Mouse (Mus musculus): ENCODE data around the gene Slc12a6.

Slc12a6 gene

DNA sequence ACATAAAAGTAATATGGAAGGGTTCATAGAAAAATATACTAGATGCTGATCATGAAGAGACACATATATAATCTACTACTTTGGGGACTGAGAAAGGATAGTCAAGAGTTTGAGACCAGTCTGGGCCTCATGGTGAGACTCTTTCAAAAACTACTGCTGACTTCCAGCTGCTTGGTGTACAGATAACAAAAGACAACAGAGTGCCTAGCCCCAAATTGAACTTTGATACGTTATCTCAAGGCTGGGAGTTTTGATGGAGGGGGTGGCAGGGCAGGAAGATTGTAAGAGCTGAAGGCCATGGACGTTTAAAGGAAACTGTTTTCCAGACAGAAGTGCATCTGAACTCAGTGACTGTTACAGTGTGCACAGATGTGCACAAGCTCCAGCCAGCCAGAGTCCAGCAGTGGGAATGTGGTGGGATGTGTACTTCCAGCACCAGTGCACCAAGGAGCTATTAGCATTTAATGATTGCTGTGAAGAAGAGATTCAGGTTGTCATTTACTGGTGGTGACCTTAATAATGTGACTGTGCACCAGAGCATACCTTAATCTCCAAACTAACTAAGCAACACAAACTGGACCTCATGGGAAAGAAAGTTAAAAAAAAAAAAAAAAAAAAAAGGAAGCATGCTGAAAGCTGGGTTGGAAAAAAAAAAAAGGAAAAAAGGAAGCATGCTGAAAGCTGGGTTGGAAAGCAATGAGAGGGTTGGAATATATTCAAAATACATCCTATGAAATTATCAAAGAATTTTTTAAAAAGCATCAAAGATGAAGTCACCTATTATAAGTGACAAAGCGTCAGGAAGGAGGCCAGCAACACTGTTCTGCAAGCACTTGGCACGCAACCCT, 66.7 kb downstream of the Slc12a6 start:
- no peak for DNase-seq

DNA sequence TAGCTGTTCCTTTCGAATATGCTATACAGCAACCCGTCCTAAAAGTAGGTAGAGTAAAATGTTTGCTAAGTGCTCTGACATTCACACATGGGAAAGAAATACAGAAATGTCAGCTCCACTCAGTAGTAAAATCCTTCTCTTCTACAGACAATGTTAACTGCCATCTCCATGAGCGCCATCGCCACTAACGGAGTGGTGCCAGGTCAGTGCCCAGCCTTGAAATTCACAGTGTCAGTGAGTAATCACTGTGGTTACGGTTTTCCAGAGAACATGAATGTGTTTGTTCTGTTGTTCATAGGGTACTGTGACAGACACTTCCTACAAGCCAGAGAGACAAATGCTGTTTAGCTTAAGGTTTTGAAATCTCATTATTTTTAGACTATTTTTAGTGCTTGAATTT, 71.6 kb downstream of the Slc12a6 start:
- DNase-seq: no peak

DNA sequence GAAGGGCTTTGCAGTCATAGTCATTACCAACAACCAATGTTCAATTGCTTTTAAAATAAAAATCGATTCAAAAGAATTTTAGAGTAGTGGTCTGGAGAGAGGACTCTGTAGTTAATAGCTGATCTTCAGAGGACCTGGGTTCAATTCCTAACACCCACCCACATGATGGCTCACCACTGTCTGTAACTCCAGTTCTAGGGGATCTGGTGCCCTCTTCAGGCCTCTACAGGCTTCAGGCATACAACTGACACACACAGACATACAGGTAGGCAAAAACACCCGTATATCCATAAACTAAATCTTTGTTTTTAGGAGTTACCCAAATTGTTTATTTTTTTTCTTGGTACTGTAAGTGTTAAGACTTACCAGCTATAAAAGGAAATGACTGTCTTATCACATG, 74.1 kb downstream of the Slc12a6 start:
- no peak for DNase-seq

DNA sequence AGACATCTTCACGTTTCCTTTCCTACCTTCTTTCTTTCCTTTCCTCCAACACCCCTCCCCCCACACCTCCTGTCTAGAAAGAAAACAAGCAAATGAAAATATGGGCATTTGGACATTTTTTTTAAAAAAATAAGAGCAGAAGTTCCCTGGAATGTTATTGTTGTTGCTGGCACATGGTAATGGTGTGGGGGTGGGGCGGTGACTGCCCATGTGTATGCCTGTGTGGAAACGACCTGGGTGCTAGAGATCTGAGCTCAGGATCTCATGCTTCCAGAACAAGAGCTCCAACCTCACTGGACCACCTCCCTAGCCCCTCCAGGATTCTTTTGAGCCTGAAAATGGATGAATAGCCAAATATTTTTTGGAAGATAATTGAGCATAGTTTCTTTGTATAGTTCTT, 75.5 kb downstream of the Slc12a6 start:
- no peak for DNase-seq

DNA sequence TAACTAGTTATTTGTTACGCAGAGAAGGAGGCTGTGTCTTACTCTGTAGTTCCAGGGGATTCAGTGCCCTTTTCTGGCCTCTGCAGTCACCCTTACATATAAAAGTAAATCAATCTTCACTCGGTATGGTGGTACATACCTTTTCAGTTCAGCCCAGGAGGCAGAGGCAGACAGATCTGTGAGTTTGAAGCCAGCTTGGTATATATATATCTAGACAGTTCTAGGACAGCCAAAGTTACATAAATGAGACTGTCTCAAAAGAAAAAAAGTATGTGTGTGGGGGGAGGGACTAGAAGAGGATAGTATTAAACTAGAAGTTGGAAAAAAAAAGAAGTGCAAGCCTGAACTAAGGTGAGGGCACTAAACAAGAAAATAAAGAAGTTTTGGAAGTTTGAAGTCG, 82.6 kb downstream of the Slc12a6 start:
- no peak for DNase-seq

DNA sequence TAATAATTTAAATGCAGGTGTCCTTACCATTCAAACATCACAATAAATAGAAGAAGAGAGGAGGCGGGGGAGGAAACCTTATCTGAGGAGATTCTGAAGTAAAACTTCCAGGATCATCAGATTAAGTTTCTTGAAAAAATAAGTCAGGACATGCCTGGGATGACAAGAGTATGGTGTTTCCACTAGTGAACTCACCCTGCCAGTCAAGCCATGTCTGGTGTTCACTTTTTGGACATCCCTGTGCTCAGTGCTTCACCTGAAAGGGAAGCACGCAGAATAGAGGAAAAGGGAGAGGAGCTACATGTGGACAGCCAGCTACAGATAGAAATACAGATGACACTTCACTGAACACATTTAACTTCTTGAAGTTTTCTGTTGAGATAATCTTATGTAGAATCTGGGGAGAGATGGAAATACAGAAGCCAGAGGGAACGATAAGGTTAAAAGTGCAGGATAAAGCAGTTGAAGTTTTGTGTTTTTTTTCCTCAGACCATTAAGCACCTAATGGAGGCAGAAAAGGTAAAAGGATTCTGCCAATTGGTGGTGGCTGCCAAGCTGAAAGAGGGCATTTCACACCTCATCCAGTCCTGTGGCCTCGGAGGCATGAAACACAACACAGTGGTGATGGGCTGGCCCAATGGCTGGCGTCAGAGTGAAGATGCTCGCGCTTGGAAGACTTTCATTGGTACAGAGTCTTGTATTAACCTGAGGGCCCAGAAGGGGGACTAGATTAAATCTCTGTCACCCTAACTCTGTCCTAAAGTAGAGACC, 88.2 kb downstream of the Slc12a6 start:
- no peak for DNase-seq

DNA sequence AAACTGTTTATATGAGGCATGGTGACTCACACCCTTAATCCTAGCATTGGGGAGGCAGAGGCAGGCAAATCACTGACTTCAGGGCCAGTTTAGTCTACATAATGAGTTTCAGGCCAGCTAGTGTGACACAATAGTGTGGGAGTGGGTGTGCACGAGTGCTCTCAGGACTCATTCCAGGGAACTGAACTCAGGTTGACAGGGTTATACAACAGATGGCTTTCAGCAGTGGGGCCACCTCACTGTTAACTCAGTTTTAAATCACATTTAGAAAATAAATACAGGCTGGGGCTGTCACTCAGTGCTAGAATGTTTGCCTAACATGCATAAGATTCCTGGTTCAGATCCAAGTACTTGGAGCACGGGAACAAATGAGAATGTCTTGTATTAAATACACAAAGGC, 94.0 kb downstream of the Slc12a6 start:
- DNase-seq: peak; percentile 6

DNA sequence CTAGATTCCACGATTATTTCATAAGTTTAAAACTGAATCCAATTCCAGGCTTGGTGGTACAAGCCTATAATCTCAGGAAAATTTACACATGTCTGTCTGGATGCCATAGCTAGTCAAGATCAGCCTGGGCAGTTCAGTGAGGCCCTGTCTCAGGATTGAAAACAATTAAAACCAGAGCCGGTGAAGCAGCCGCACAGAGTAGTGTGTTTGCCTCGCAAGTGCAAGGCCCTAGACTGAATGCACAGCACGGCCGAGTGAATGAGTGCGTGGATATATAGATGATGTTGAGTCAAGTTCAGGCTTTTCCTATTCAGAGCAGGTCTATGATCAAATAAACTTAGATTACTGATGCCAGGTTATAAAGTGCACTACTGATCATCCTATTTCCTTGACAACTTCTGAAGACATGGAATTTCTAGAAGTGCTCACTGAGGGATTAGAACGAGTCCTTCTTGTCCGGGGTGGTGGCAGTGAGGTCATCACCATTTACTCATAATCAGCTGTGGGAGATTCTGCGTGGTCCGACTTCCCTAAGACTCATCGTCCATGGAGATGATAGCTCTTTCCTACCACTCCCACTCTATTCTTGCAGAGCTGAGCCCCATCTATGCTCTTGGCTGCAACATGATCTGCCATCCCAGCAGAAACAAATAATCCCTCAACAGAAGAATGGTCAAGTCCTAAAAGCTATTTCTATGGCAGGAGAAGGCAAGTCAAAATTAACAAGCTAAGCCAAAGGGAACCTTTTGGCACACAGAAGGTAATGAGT, 94.6 kb downstream of the Slc12a6 start:
- DNase-seq: no peak

DNA sequence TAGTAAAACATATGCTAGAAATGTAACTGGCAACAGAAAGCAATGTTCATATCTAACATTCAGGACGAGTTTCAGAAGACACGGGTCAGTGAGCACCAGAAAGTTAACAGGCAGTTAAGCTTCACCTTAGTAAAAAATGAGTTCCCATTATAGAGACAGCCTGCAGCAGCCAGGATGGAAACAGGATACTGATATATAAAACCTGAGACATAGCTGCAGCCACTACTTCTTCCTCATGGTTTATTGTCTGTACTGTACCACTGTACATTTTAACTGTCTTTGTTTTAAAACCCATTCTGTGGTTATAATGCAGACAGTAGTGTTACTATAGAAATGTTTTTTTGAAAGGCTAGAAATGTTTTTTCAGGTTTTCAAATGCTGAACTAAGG, 95.2 kb downstream of the Slc12a6 start:
- DNase-seq: no peak

DNA sequence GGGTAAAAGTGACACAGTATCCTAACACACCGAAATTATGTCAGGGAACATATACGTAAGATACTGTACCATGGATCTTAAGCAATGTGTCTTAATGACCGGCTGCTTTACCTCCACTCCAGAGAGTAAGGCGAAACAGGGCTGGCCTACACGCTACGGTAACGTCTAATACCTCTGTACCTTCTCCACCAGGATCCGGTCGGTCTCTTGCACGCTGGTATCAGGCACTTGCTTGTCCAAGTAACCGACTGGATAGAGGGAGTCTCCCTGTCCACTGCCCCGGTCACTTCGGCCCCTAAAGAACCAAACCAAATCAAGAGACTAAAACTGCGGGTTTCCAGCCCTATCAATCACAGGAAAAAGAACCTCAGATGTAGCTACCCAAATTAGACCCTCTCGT, 101.6 kb downstream of the Slc12a6 start:
- no peak for DNase-seq

DNA sequence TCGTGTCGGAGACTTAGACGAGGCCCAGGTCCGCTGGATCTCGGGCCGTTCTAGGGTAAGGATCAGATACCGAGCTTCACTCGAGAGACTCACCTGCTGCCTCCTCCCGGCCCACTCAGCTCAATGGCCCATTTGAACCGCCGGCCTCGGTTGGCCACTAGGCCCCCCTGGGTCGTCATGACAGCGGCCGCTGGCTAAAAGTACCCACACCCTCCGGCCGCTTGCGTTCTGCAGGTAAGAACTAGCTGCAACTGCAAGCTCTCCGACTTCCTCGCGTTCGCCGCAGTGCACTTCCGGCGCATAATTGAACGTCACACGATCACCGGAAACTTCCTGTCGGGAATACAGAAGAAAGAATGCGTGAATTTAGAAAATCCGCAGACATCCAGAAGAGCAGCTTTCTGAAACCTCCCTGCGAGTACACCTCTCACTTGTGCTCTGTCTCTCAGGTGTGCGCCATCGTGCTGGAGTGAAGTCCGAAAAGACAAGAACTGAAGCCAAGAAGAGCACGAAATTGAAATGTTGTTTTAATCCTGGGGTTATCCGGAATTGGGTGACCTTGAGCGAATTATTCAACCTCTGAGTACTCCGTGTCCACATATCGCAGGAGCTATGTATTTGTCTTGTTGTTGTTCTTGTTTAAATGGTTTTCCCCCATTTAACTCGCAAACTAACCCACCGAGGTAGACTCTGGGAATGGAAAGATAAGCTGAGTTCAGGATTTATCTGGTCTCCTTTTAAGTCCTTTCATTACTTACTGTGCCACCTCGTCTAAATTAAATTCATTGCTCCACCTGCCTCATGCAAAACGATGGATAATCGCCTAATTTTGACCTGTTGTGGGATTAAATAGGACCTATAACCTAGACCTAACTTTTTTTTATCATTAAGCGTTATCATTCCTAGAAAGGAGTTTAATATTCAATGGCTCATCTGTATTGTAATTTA, 102.4 kb downstream of the Slc12a6 start, which contains the start of gene Emc4:
Emc4 (minus strand) TSS at position 302 of the 948 bp plus-strand sequence.
- peak; percentile 94 for DNase-seq

DNA sequence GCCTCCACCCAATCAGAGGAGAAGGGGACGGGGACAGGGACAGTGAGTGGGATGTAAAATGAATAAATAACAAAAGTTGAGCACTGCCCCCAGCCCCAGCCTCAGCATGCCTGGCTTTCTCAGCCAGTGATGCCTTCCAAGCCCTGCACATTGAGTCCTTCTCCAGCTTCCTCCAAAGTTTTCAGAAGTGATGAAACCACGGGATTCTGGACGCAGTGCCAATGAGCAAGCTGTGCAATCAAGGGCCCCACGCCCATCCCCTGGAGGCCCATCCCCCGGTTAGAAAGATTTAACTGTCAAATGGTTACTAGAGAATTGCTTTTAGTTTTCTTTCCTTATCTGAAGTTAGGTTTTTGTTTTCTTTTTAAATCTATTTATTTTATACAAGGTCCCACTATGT, 104.3 kb downstream of the Slc12a6 start:
- peak; percentile 29 for DNase-seq

DNA sequence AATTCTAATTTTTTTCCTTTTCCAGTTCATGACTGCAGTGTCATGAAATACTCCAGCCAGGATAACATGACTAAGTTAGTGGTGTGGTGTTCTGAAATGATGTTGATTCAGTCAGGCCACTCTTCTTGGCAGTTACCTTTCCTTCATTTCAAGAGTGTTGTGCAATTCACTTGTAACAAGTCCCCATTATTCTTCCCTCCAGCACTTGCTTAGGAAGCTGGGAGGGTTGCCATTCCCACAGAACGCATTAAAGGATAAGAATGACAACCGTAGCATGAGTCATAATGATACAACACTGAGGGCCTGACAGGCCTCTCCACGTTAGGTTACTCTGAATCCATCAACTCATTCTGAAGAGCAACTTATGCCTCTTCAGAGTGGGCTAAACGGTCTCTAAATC, 107.5 kb downstream of the Slc12a6 start:
- DNase-seq: no peak

DNA sequence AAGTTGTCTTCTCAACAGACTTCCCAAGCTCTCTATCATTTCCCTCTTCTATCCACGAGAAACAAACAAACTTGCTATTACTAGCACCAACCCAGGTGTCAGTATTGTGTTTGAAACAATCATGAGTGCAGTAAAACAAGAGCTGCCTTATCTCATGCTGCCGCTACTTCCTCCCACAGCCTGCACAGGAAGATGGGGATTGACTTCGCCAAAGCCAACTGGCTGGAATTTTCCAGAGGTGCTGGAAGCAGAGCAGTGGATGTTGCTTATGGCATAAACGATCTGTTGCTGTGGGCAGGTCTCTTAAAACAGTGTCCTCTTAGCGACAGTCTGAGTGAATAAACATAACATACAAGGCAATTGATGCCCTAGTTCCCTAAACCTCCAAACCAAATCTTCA, 109.0 kb downstream of the Slc12a6 start:
- DNase-seq: peak; percentile 37

DNA sequence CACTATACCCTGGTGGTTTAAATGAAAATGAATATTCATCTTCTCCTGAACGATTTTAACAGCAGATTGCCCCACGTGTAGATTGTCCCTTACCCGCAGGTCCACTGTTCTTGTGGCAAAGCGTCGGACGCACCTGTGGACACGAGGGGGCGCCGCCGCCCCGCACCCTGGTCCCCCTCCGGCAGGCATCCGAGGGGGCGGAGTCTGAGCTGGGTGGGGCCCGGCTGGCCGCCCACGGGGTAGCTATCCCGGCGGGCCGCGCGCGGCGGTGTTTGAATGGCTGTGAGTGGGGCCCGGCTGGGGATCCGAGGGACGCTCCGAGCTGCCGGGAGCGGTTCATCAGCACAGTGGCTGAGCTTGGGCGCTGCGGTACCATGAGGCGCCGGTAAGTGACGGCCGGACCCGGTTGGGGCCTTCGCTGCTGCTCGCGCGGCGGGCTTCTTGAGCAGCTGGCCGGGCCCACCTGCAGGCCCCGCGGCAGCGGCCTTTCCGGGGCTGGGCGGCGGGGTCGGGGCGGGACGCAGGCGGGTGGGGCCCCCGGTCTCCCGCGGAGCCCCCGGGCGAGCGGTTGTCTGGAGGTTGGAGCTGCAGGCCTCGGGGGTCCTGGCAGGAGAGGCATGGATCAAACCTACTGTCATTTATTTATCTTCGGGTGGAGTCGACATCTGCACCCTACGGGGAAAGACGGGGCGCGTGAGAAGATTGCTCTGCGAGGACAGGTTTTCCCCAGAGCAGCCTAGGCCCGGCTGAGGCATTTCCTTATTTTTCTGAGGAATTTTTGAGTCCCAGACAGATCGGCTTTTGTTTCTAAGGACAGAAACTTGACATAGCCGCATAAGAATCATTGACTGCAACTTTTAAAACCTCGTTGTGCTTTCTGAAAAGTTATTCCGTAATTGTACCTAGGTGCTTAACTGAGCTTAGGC, 113.6 kb downstream of the Slc12a6 start, which contains the start of gene Katnbl1:
Katnbl1 (plus strand) TSS at position 239 of the 926 bp plus-strand sequence.
- peak; percentile 97 for DNase-seq

DNA sequence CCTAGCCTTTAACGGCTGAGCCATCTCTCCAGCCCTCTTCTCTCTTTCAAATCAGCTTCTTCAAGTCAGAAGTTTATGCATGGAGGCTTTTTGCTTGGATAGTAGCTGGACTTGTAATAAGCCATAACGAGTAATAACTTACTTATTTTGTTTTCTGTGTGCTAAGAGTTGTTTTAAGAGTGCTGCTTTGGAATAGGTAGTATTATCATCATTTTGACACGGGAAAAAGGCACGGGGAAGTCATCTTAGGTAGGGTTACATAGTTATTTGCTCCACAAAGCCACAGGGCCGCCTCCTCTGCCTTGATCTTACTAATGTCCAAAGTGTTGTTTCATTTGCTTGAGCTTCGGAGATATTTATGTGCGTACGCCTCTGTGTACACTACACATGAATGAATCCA, 114.5 kb downstream of the Slc12a6 start:
- DNase-seq: no peak

DNA sequence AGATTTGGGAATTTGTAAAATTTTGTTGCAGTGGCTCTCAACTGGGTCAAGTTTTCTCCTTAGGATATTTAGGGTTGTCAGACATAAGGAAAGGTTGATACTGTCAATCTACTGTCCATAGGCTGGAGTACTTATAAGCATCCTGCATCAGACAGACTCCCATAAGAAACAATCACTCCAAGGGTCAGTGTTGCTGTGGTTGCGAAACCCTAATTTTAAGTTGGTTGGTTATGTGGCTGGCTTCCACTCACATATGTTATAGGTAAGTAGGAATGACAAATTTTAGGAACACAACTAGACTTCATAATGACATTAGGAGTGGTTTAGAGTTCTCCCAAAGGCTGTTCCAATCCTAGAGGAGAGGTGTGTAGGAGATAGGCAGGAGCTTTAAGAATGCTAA, 115.6 kb downstream of the Slc12a6 start:
- no peak for DNase-seq

DNA sequence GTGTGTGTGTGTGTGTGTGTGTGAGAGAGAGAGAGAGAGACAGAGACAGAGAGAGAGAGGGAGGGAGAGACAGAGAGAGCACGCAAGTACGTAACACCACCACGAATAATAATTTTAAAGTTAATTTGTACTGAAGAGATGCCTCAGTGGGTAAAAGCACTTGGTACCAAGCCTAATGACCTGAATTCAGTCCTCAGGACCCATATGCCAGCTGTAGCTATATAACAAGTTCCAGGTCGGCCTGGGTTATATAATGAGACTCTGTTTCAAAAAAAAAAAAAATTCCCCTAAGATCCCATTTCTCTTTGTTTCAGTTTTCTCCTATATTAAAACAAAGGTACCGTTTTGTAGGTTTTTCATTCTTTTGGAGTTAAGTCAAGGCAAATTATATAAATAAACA, 125.2 kb downstream of the Slc12a6 start:
- no peak for DNase-seq

DNA sequence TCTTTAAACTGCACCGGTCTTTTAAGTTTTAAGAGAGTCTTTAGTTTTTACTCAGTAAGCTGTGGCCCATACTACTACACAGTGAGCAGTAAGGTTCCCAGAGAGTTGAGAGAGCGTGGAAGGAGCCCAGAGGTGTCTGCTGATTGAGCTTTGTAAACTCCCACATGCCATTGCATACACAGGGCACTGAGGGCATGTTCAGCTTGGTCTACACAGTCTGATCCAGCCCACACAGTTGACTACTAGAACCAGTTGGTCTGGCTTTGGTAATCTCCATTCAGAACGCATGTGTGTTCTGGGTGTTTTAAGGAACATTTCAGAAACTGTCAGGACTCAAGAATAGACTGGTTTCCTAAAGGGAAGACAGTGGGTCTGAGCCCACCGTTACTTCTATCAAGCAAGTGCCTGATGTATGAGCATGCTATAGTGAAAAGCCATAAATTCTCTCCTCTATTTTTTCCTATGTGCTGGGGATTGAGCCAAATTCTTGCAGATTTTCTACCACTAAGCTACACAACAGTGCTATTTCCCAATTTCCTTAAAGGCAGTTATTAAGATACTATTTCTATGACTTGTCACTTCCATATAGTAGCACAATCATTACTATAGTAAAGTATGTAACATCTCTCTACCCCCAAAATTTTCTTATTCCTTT, 125.8 kb downstream of the Slc12a6 start:
- DNase-seq: no peak

DNA sequence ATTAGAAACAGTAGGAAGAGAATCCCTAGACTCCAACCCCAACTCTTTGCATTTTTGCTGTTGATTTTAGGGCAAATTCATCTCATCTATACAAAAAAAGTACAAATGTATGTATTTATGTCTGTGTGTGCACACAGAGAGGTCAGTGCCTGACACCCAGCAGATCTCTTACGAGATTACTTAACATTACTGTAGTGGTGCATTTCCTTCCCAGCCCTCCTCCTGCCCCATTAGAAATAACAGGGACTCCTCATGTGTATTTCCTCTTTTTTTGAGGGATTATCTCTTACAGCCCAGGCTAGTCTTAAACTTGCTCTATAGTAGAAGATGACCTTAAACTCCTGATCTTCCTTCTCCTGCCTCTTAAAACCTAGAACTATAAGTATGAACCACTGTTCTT, 127.1 kb downstream of the Slc12a6 start:
- no peak for DNase-seq

DNA sequence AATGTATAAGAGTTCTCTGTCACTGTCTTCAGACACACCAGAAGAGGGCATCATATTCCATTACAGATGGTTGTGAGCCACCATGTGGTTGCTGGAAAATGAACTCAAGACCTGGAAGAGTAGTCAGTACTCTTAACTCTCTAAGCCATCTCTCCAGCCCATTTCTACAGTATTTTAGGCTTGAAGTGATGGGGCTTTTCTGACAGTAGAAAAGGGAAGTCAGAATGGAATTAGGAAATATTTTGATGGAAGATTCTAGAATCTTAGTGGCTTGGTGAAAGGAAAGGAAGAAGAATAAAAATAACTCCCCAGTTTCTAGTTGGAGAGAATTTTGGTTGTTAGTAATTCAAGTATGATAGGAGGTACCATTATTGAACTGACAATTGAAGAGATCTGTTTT, 128.3 kb downstream of the Slc12a6 start:
- DNase-seq: no peak
